Mouse (Mus musculus) erythroblast, embryonic 14.5 days (primary cell): ENCODE measurements around the gene Wdr54.

ENCODE experiments used
- GATA1 ChIP-seq: IDR thresholded peaks from 2 replicates; pipeline ENCODE4 v1.6.1; 2012; ENCODE audit warnings: low read length, inconsistent platforms, mixed read lengths
- TAL1 ChIP-seq: IDR thresholded peaks from 3 replicates; pipeline ENCODE4 v1.6.1; 2012; ENCODE audit warnings: low read length, inconsistent platforms, mixed read lengths

GRCm38 (mm10) chr6:83186946-83187345 is 30.7 kb upstream of the Wdr54 start:
- TF ChIP-seq GATA1, result no peak
- no peak for TF ChIP-seq TAL1
